Mouse (Mus musculus) right cerebral cortex, postnatal 14 days (tissue): ENCODE data around the gene Rps12.
A peak's percentile ranks its signal among the peaks of the same experiment; 100 is the strongest.
"Not testable (repeated sequence)": the region's sequence is repeated elsewhere in the genome, so short reads cannot be mapped to it uniquely, and the experiment has no call there.

Experiments
- DNase-seq: peaks from one replicate; pipeline ENCODE4 v3.0.0; 2022

Rps12 gene

DNA sequence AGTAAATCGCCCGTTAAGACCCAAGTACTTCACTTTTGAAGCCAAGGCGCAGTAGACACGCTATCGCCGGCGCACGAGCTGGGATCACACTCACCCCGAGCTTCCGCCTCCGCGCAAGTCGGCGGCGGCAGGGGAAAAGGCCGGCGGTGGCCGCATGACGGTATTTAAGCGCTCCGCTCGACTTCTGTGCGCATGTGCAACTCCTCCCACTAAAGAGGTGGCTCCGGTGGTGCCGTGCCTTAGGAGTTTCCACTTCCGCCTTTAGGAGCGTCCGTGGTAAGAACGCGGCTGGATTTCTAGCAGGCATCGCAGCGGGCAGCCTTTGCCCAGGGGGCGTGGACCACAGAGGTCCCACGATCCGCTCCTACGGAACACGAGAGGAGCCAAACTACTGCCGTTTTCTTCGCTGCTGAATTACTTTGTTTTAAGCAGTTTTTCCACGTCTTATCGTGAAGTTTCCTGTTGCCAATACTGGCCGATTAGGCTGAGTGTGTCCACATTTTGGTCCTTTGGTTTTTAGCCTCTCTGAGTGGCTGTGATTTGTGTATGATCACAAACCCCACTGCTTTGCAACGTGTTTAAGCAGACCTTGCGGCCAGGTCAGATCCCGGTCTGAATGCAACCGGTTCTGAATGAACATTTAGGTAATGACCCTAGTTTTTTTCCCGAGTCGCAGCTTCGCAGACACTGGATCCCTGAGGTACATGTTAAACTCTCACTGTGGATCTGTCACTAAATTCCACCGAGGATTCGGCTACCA is at the start of gene Rps12:
Gene Rps12 (minus strand): TSS at position 214 of the 760 bp plus-strand sequence.
- peak; percentile 99 for DNase-seq

DNA sequence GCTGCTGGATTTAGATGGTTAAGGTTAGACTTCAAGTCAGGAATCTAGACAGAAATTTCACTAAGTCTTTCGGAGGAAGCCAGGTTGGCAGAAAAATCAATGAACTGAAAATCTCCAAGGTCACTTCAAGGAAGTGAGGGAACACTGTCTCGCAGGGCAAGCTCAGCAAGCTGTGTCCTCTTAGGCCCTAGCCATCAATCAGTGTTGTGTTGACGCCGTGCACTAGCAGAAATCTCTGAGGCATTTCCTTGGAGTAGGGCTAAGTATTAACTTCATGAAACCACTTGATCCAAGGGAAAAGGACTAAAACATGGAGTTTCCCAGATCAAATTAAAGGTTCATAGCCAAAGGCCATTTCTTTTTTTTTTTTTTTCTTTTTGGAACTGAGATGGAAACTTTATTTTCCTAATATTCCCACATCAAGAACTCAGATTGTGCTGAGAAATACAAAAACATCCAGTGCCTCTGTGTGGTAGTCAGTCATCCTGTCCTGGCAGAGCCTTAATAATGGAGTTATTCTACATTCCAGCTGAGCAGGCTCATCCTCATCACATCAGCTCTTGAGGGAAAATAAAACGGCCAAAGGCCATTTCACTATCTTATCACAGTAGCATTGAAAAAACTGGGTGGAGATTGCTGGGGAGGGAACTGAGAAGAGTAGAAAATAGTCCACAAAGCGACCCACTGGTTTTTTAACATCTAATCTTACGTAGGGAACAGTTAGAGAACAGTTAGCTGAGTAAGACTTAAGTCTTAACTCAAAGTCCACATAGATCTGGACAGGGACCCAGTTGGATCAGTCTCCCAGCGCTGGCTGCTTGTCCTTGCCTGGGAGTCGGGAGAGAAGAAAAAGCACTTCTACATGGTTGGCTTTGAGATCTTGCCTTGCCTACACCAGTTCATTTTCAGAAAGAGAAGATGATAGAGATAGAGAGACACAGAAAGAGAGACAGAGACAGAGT is 49.2 kb upstream of the Rps12 start:
- DNase-seq = no peak

DNA sequence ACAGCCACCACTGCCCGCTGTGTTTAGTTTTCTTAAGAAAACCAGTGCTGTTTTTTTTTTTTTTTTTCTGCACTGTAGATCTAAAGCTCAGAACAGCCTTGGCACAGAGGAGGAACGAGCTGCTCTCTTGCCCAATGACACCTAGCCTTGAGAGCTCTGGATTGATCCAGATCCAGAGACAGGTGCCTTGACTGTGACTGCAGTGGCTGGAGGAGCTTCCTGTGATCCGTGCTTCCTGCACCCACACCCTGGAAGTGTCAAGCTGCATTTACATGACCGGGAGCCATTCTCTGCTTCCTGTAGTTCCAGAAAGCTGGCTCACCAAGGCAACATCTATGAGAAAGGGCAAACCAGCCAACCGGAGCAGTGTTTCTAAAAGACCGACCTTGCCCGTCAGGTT is 39.4 kb upstream of the Rps12 start:
- no peak for DNase-seq

DNA sequence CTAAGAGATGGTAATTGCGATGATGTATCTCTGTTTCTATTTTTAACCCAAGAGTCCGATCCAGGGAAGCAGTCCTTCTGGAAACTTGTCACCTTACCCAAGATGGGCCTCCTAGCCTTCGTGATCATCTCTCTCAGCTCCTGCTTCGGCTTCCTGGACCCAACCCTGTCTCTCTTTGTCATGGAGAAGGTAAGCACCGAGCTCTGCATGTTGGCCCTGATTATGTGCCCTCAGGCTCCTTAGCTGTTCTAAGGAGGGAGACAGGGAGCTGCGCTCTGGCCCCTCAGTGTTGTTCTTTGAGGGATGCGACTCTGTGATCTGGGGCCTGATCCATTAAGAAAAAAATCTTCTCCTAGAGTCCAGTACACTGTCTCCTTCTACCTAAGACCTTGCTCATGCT is 29.2 kb upstream of the Rps12 start:
- DNase-seq = no peak

DNA sequence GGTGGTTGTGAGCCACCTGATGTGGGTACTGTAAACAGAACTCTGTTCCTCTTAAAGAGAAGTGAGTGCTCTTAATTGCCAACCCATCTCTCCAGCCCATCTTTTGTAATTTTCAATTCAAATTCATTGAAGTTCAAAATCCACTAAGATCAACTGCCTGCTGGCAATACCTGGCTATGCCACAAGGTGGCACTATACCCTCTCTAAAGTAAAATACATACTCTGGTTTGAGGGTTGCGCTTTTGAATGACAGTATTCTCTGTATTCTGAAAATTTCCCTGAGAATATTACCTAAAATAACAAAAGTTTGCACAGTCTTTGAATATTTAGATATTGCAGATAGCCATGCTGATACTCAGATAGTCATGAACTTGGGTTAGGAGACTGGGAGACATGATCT is 28.1 kb upstream of the Rps12 start:
- DNase-seq = peak; percentile 85

DNA sequence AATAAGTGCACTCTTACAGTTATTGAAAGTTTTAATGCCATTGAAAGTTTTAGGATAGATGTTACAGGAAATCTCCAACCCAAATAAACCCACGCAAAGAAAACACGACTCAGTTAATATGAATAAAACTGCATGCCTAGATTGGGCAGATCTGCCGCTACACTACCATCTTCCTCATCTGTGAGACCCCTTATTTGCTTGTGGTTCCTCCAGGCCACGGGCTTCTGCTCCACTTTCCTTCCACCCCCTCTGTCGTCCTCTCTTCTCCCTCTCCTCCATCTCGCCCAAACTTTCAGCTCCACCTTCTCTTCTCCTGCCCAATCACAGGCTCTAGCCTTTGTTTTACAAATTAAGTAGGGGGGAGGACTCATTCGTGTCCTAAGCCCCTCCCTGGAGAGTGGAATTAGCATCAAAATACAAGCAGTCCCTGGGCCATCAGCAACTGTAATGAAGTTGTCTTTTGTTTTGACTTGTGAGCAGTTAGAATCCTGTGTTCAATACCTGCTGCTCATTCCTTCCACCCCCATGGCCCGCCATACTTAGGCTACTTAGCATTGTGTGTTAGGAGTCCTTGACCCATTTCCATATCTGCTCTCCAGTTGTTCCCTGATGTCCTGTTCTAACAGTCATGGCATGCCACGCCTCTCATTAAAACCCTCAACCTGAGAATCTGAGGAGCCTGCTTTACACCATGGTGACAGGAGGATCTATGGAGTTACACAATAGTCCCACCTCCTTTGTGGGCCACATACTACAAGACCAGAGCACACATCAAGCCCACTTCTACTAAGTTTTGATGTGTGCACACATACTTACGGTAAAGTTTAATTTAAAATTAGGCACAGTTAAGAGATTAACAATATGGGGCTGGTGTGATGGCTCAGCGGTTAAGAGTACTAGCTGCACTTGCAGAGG is 26.0 kb upstream of the Rps12 start:
- no peak for DNase-seq

DNA sequence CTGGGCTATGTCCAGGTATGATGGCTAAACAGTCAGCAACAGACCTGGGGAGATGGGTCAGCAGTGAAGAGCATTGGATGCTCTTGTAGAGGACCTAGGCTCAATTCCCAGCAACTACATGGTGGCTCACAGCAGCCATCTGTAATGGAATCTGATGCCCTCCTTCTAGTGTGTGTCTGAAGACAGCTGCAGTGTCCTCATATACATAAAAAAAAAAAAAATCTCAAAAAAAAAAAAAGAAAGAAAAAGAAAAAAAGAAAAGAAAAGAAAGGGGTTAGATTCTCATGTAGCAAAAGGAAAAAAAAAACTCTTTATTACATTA is 25.3 kb upstream of the Rps12 start:
- no peak for DNase-seq

DNA sequence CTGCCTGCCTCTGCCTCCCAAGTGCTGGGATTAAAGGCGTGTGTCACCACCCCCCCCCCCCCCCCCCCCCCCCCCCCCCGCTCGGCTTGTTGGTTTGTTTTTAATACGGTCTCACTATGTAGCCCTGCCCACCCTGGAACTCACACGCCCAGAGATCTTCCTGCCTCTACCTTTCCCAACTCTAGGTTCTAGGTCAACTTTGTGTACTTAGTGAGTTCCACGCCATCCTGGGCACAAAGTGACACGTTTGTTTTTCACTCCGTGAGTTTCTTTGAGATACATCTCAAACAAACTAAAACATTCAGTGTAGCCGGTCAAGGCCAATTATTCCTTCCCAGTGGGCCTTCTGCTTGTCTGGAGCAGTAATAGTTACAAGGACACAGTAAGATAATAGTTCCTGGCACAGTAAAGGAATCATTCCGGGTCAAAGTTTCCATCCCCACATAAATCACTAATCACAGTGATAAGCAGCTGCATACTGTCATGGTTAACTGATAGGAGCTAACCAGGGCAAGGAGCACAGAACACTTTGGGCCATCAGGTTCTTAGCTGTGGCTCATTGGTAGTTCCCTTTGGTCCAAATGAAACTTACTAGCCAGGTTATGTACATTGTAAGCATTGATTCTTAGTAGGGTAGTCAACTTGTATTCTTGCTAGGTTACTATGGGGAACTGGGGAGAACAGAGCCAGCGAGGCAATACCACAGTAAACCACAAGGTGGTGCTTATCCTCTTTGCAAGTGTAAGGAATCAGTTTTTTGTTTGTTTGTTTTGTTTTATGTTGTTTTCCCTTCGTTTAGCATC is 24.8 kb upstream of the Rps12 start:
- DNase-seq = peak; percentile 81

DNA sequence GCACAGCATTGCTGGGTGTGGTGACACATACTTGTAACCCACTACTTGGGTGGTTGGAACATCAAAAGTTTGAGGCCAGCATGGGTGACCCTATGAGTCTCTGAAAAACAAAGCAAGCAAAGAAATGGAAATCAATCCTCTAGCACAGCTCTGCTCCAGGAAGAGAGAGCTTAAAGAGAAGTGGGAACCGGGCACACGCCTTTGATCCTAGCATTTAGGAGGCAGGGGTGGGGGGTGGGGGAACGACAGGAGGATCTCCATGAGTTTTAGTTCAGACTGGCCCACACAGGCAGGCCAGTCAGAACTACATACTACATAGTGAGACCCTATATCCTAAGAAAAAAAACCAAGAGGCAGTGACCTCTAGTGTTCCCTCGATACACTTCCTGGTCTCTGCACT is 19.1 kb upstream of the Rps12 start:
- no peak for DNase-seq

DNA sequence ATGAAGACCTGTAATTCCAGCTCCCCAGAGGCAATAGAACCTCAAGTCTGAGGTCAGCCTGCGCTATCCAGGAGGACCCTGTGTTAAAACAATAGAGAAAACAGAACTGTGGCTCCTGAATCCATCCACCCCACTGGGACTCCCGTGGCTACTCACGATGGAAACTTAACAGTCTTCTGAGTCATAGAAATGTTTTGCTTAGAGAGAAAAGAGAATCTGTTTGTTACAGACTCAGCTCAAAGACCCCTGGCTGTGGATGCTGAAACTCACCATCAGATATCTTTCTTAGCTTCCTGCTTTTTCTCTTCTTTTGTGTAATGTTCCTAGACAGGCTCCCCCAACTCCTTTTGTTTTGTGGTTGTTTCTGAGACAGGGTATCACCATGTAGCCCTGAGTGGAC is 17.6 kb upstream of the Rps12 start:
- DNase-seq = no peak

DNA sequence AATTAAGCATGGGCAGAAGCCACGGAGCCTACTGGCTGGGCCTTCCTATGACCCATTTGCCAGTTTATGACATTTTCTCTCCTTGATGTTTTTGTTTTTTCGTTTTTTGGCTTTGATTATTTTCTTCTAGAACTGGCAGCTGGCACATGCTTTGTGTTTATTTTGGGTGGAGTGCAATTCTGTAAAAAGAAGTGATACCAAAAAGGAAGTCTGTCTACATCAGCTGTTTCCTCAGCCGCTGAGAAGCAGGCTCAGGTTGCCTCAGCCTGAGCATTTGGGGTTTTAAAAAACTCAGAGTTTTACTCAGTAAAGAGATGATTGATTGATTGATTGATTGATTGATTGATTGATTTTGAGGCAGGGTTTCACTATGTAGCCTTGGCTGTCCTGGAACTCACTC is 15.8 kb upstream of the Rps12 start:
- no peak for DNase-seq

DNA sequence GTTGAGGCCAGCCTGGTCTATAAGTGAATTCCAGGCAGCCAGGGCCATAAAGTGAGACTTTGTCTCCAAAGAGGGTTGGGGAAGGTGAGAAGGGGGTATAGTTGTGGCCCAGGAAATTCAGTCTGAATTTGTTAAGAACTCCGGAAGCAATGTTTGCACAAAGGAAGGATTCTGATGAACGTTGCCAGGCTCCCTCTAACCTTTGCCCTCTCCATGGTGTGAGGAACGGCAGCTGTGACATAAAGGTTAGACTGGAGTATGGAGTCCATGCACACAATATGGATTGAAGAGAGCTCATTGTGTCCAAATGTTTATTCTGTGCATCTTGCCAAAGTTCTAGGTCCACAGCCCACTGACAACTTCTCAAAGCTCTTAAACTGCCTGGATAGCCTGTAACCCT is 12.9 kb upstream of the Rps12 start:
- DNase-seq = no peak

DNA sequence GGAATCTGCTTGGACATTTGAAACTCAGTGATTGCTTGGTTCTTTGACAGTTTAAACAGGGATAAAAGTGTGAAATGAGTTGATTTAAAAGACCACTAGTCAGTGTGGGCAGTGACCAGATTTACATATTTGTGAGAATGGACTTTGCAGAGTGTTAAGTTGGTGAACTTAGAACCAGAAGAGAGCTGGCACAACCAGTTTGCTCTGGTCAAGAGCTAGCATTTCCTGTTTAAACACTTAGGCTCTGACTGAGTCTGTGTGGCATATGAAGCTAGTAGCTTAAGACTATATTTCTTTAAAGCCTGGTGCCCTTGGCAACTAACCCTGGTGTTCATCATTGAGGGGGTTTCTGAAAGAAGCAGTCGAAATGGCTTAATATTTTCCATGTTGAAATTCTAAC is 11.1 kb upstream of the Rps12 start:
- no peak for DNase-seq

DNA sequence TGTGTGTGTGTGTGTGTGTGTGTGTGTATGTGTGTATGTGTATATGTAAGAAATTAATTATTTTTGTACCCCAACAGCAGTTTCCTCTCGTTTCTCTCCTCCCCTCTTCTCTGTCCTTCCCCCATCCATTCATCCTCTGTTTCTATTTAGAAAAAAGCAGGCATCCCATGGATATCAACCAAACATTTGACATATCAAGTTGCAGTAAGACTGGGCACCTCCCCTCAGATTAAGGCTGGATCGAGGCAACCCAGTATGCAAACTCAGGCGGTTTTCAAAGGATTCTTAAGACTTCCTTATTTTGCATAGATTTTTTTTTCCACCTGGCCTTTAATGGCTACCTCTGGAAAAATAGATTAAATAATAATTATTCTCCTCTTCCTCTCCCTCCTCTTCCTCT is 10.5 kb upstream of the Rps12 start:
- no peak for DNase-seq

DNA sequence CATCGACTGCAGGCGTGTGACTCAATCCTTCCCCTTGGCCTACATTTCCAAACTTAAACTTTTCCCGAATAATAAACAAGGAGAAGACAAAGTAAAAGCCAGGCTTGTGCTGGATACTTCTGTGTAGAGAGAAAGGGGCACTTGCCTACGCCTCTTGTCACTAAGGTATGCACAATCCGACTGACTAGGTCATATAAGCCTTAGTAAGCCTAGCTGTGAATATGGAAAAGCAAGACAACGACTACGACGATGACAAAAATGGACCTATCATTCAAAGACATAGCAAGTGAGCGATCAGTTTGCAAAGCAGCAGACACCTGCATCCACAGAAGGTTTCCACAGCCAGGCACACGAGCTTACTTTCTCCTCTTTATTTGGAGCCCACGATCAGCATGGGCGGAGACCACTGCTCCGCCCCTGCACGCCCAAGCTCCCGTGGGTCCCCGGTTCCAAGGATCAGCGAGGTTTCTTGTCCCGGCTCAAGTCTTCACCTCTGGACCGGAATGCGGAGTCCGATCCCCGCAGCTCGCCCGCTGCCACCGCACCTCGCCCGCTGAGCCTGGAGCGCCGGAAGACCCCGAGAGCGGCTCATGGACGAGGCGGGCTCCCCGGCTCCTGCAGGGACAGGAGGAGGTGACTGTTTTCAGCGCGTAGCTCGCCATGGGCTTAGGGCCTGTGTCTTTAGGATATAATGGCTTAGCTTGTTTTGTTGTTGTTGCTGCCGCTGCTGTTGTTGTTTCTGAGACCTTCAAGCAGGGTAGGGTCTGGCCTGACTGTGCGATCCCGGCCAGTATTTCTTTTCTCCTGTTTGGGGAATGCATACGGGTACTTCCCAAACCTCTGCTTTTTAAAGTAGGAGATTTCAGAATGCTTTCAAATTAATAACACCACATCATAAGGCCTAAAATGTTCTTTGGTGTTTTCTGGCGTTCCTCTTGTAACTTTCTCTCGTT is 9.8 kb upstream of the Rps12 start, which contains the start of gene Slc18b1:
Gene Slc18b1 (plus strand): TSS at position 436 of the 953 bp plus-strand sequence.
- DNase-seq = peak; percentile 38

DNA sequence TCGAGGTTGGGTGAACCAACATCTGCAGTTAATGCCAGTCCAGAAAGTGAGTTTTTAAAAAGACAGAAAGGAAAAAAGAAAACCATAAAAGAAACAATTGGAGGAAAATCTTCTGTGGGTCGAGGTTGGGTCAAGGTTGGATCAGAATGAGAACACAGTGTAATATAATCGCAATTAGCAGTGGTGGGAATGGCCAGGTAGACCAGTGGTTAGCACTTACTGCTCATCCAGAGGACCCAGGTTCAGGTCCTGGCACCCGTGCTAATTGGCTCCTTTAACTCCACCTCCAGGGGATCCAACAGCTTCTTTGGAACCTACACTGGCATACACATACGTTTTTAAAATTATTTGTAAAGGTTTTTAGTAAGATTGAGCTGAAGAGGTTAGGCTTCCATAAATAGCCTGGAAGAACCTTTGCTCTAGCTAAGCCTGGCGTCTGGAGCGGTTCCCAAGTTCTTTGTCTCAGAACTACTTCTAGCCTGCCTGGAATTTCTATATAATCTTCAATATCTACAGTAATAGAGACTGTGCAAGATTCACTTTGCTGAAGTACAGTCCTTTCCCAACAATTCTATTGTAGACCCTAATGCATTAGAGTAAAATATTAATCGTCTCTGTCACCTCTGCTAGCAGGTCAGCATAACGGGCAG is 8.9 kb upstream of the Rps12 start:
- DNase-seq = no peak

DNA sequence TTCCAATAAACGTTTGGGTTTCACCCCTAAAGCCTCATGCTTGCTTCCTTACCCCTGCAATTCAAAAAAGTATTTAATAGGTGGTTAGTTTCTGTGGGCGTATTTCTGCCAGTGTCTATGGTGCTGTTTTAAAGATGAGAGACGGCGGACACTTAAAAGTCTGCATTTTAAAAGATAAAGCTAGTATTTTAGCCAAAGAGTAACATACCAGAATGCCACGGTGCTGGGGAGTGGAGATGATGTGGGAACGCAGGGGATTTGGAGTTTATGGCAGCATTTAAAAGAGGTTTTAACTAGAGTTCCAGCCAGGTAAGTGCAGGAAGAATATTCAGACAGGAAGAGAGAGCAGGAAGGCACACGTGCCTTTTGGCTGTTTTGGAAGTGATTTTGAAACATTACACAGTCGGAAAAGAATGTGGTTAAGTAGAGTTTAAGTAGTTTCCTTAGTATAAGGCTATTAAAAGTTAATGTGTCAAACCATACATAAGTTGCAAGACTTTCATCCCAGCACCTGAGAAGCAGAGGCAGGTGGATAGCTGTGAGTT is 1.1 kb upstream of the Rps12 start:
- DNase-seq = no peak

DNA sequence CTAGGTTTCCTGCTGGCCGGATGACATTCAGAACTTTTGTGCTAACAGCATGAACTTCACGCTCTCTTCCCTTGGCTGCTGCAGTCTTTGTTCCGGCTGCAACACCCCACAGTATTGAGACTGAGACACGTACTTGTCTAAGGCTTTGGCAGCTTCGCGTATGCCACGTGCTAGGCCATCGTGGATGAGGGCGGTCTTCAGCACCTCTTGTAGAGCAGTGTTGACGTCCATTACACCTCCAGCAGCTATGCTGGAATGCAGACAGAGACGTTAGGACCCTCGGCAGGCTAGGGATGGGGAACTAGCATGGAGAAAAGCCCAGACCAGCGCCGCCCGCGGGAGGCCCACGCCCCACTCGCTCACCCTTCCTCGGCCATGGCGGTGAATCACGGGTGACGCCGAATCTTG is 440 bp downstream of the Rps12 start:
- DNase-seq = not testable (repeated sequence)

DNA sequence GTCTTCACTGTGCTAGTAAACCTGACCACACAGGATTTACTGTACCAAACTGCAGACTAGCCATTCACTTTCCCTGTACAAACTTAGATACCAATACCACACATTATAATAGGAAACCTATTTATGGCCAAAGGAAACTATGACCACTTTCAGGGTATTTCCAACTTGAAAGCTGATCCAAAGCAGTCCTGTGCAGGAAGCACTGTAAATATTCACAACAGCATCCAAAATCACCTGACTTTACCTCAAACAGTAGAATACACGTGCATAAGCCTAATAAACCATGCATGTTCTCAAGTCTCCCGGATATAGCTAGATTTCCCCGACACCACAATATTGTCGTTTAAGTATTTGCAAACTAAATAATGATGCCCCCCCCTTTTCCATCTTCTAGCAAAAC is 1.0 kb downstream of the Rps12 start:
- no peak for DNase-seq

DNA sequence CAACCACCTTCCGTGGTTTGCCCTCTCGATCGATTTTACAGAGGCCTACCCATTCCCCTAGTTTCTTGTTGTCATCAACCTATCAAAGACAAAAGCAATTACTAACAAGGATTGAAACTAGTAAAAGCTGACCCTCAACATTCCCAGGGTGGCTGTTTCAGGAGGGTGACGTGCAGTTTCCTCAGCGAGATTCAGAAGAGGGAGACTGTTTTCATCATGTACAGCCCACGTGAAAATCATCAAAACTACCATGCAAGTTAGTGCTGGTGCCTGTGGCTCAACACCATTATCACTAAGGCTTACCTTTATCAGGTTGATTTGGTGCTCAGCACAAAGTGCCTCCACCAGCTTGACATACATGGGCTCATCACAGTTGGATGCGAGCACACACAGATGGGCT is 1.5 kb downstream of the Rps12 start:
- not testable (repeated sequence) for DNase-seq
